Mouse (Mus musculus) stomach, postnatal 0 days (tissue): Measurements from ENCODE around the gene Ttl.

Experiments
- CTCF ChIP-seq: IDR thresholded peaks from 2 replicates; pipeline ENCODE4 v1.5.1; 2016; ENCODE audit warnings: antibody characterized with exemption, low read depth, mild to moderate bottlenecking, moderate library complexity
- EP300 ChIP-seq: optimal IDR thresholded peaks from 2 replicates; pipeline ENCODE3; 2016; ENCODE audit warnings: antibody characterized with exemption

- TF ChIP-seq CTCF (no peak), EP300 (no peak)
Measured at GRCm38 (mm10) chr2:129057920-129058361, 7.8 kb upstream of the Ttl start.
